Comparison of ENCODE assay signal across 18 mouse cellular contexts in the genomic region with DNA sequence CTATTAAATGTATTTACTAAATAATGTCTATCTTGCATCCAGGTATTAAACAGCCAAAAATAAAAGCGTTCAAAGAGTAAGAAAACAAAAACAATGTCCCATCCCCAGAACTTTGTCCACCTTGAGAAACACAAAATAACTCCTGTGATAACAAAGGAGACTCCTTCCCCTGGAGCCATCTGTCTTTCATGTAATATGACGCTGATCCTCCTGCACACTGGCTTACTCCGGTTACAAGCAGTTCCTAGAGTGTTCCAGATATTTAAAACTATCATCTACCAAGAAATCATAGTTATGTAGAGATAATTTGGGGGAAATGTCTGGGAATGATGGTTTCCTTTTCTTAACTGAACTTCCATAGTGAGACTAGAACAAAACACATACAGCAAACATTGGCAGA.
"Had no signal": no experiment of that assay in that cellular context is flagged by ENCODE, and none has a peak within 500 bp of the region (broad histone marks: within the 10 kb centered on the region; RNA-seq: fewer than 3 reads in every experiment).

No protein-coding gene starts in this region.

- H3K9me3 ChIP-seq: limb, embryonic 12.5 days; limb, embryonic 15.5 days; midbrain, embryonic 10.5 days; midbrain, embryonic 15.5 days; neural tube, embryonic 13.5 days had no signal

- H3K4me3 ChIP-seq: limb, embryonic 12.5 days; limb, embryonic 15.5 days; midbrain, embryonic 10.5 days; midbrain, embryonic 15.5 days; neural tube, embryonic 13.5 days had no signal

- H3K4me1 ChIP-seq: limb, embryonic 15.5 days; midbrain, embryonic 10.5 days; midbrain, embryonic 15.5 days had no signal

- ATAC-seq: liver, postnatal 0 days; lung, postnatal 0 days; midbrain, embryonic 15.5 days had no signal

- H3K9ac ChIP-seq: limb, embryonic 12.5 days; limb, embryonic 15.5 days; liver, embryonic 14.5 days; liver, postnatal 0 days; lung, embryonic 14.5 days; midbrain, embryonic 15.5 days; neural tube, embryonic 13.5 days had no signal

- H3K4me2 ChIP-seq: limb, embryonic 12.5 days; limb, embryonic 15.5 days; liver, embryonic 11.5 days; lung, embryonic 14.5 days; midbrain, embryonic 15.5 days; neural tube, embryonic 13.5 days had no signal

- H3K27ac ChIP-seq: limb, embryonic 12.5 days; limb, embryonic 15.5 days; liver, embryonic 14.5 days; macrophage; midbrain, embryonic 10.5 days; midbrain, embryonic 15.5 days; neural tube, embryonic 13.5 days had no signal

- H3K36me3 ChIP-seq: limb, embryonic 12.5 days; limb, embryonic 15.5 days; midbrain, embryonic 10.5 days; midbrain, embryonic 15.5 days; neural tube, embryonic 13.5 days had no signal

- DNase-seq: kidney, adult 11 months; kidney, postnatal 14 days; kidney, postnatal 4 days; left cerebral cortex, postnatal 4 days; liver, postnatal 0 days; retina, postnatal 1 day; thymus, adult 18-20 months; thymus, postnatal 36 days had no signal

- H3K27me3 ChIP-seq: limb, embryonic 12.5 days; limb, embryonic 15.5 days; midbrain, embryonic 15.5 days; neural tube, embryonic 13.5 days had no signal
